Mouse (Mus musculus) liver (tissue): Measurements from ENCODE around the gene Smurf2.

Source experiments
- DNase-seq: peaks from one replicate; pipeline ENCODE4 v3.0.0-alpha.2; 2020; ENCODE audit warnings: mixed read lengths

The Smurf2 gene

GRCm38 (mm10) chr11:106920551-106921379 lies at the start of gene Smurf2:
Smurf2 (minus strand) TSS chr11:106920715.
- DNase-seq, result peak; percentile 91

- DNase-seq, result no peak
These were observed 49.3 kb upstream of the Smurf2 start for GRCm38 (mm10) chr11:106969798-106970197.

- peak; percentile 21 for DNase-seq
These were observed 47.1 kb upstream of the Smurf2 start for GRCm38 (mm10) chr11:106967630-106968029.

- no peak for DNase-seq
These were observed 45.4 kb upstream of the Smurf2 start for GRCm38 (mm10) chr11:106965881-106966280.

DNA sequence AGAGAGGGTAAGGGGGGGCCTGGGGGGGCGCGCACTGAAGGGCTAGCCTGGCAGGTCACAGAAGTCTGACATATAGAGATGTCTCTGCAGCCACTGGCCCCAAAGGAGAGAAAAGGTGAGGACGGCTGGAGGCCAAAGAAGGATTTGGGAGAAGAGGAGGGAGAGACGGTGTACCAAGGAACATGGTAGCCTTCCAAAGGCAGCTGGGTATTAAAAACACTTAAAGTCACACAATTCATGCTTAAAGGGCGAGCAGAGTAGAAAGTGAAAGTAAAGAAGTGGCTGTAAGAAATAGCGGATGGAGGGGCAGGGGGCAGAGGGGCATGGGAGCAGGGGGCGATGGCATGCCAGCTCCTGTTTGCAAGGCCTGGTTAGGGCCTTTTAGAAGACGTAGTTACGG lies 41.8 kb upstream of the Smurf2 start:
- DNase-seq, result no peak

DNA sequence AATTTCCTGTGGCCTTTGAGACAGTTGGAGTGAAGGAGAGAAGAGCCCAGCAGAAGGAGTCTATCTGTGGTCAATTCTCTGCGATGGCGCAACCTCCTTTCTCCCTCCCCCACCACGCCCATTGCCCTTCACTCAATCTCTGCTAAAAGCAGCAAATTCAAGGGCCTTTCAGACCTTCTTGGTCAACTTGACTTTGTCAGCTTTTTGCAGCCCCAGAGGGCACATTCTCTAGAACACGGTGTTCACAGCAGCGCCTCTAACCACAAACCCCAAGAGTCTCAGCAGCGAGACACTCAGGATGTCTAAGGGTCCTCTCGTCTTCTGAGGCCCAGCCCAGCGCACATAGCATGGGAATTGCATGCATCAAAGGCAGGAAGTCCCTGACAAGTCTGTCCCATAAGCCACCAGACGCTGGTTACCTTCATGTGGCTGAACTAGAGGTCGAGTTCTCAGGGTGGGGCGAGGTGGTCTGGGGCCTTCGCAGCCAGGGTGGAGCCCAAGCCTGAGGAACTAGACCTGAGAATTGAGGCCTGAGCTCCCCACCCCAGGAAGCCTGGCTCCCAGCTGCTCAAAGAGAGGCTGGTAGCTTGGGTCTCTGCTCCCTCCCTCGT lies 41.1 kb upstream of the Smurf2 start:
- DNase-seq, result peak; percentile 24

- no peak for DNase-seq
These were observed 38.6 kb upstream of the Smurf2 start for GRCm38 (mm10) chr11:106959121-106959520.

DNA sequence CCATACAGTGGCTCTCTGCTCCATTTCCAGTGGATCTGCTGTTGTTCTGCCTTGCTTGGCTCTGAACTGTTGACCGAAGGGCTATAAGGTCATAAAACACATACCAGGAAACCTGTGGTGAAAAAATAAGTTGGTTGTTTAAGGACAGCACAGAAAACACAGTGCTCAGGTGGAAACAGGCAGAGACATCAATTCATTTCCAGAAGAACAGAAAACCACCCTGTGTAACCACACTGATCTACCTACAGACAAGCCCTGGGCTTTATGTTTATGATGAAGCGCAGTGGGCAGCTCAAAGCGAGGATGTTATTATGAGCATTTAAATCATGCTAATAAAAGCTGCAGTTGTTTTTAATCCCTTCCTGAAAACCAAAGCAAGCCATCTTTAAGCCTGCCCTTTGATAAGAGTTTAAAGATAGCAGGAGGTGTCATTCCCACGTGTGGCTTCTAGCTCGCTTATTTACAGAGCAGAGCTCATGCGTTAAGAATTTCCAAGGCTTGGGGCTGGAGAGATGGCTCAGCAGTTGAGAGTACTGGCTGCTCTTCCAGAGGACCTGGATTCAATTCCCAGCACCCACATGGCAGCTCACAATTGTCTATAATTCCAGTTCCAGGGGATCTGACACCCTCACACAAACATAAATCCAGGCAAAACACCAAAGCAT lies 38.0 kb upstream of the Smurf2 start:
- no peak for DNase-seq

DNA sequence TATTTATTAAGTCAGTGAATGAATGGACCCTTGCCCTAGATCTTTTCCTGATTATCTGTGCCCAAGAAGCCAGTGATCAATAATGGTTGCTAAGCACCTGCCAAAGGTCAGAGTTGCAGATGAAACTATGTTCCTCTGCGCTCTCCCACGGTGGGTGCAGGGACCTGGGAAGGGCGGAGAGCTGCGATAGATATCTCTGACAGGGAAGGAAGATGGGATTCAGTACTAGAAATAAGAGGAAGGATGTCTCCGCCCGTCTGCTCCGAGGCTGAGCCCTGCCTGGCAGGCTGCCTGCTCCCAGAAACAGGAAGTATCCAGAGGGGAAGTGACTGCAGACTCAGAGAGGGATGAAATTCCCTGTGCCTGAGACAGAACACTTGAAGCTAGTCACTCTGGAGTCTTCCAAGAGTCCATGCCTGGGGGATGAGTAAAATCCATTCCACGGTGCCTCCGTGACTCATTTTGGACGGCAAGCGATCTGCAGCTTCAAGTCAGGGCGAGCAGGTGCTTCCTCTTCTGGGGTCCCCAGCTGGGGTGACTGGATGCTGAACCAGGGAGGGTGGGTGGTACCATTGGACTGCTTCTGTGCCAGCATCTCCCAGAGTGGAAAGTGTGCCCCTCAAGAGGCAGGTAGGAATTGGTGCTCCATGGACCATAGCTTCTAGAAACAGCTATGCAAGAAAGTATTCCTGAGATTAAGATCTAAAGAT lies 36.9 kb upstream of the Smurf2 start:
- peak; percentile 49 for DNase-seq

DNA sequence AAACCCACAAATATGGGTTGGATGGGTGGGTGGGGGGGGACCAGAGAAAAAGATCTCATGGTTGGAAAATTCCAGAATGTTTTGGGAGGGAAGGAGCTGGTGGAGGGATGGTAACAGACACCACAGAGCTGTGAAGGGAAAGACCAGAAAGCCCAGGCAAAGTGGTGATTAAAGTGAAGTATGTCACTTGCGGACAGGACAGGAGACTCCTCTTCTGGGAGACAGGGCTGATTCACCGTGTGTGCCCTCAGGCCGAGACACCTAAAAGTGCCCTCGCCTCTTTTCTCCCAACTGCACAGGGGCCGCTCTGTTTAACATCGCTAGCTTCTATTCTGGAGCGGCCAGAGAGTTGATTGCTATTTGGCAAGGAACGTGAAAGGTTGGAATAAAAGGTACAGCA lies 34.1 kb upstream of the Smurf2 start:
- DNase-seq, result no peak

DNA sequence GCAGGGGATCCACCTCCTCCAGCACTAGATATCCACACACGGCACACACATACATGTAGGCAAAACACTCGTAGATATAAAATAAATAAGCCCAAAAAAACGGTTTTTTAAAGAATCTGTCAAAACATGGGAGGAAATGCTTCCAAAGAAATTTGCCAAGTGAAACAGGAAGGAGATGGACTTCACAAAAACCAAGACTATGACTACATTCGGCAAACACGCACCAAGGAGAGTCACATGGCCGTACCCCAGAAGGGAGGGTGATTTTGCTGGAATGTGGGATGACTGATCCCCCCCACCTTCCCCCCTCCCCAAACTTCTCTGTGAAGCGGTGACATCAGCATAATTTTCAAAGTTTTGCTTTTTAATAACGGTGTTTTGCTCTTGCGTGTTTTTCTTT lies 33.6 kb upstream of the Smurf2 start:
- no peak for DNase-seq

- DNase-seq, result no peak
These were observed 16.8 kb upstream of the Smurf2 start for GRCm38 (mm10) chr11:106937306-106937705.

DNA sequence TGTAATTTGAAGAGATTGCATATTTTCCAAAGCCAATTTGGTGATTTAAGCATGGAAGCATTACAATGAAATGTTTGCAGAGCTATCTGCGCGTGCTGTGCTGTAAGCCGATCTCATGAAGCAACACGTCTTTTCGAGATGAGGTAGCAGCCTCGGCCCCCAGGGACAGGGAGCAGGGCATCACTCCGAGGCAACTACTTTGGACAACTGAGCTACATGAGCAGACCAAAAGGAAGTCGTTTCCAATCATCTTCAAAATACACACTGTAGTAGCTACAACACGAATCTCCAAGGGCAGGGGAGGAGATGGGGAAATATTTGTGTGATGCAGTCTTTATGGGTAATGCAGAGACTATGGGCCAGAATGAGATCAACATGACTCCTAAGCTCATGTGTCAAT lies 9.9 kb upstream of the Smurf2 start:
- no peak for DNase-seq

DNA sequence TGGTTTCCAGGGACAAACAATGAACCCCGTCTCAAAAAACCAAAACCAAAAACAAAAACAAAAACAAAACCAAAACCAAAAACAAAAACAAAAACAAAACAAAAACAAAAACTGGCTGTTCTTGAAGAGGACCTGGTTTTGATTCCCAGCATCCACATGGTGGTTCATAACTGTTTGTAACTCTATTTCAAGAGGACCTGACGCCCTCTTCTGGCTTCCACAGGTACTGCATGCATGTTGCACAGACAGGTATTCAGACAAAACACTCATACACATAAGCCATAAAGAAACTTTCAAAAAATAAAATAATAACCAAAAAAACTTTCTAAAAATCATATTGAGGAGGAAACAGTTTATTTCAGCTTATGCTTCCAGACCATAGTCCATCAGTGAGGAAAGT lies 8.4 kb upstream of the Smurf2 start:
- peak; percentile 18 for DNase-seq

DNA sequence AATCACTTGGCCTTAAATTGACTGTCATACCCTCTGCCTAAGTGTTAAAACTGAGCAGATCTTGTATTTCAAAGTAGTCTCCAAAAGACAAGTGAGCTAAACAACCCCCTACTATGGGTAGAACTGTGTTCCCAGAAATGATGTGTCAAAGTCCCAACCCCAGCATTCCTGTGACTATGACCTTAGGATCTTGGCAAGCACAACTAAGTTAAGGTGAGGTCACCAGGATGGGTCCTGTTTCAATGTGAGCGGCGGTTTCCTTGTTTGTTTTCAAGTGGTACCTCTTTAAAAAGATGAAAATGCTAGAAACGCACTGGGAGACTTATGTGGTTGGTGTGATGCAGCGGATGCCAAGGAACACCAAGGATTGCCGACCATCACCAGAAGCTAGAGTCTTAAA lies 7.4 kb upstream of the Smurf2 start:
- no peak for DNase-seq

GRCm38 (mm10) chr11:106927226-106927625 lies 6.7 kb upstream of the Smurf2 start:
- no peak for DNase-seq

- no peak for DNase-seq
These were observed 6.2 kb upstream of the Smurf2 start for GRCm38 (mm10) chr11:106926732-106927131.

DNA sequence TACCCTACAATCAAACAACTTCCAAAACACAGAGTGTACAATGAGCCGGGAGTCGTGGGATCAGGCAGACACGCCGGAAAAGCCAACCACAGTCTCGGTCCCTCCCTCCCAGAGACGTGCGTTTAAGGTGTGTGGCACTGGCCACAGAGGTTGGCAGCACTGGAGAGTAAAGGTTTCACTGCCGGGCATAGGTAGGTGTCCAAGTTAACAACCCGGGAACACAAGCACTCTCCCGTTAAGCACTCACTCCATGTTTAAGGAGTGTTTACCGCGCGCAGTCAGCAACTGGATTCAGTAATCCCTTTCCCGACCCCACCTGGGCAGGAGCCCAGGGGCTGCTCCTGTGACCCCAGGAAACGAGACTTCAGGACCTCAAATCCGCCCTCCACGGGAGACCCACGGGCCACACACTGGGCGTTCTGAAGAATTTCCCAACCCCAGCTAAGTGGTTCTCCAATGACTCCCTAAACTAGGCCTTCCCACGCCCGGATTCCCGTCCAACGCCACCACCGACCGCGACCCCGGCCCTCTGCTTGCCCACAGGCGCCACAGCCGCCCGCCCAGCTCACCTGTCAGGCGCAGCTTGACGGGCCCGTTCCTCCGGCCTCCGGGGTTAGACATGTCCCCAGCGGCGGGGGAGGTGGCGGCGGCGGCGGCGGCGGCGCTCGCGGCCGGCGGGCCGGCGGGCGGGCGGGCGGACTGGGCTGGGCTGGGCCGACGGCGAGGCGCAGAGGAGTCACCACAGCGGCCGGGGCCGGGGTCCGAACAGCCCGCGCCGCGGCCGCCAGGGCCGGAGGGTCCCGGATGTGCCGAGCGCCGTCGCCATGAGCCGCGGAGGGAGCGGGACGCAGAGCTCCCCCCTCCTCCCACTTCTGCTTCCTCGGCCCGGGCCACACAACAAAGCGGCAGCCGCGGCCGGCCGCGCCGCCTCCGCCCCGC lies 634 bp downstream of the Smurf2 start:
- peak; percentile 67 for DNase-seq

DNA sequence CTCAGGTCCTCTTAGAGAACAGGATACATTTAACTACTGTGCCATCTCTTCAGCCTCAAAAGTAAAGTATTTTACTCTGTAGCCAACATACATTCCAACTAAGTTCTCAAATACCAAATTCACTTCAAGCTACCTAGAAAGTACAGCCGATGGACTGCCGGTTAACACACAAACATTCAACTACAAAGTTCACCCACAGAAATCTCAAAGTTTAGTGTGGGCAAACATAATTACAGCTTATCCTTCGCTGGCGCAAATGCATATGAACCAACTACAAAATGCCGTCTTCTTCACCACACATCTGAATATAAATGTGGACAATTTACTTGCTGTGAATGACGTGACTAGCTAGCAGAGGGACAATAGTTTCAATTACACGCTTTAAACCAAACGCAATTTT lies 1.6 kb downstream of the Smurf2 start:
- DNase-seq, result no peak

GRCm38 (mm10) chr11:106911257-106911656 lies 9.3 kb downstream of the Smurf2 start:
- no peak for DNase-seq

- DNase-seq, result no peak
These were observed 12.5 kb downstream of the Smurf2 start for GRCm38 (mm10) chr11:106908016-106908415.

DNA sequence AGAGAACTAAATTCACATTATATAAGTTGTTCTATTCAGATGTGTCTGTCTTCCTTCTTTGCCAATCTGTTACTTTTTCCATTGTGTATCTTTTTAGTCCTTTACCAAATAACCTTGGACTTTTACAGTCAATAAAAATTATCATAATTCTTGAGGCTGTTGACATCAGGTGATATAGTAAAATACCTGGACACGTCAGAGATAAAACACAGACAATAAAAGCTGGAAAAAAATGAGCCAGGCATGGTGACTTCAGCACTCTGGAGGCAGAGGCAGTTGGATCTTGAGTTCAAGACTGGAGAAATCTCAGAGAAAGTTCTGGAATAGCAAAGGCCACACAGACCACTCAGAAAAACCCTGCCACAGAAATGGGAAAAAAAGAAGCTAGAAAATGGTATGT lies 13.3 kb downstream of the Smurf2 start:
- DNase-seq, result no peak
